Mouse (Mus musculus) midbrain, embryonic 15.5 days (tissue): ENCODE data around the gene Tspo2. TPM values are rescaled to one million over a fixed set of nuclear protein-coding genes. Genes with fewer than 3 reads are reported as not detected.
A peak's percentile ranks its signal among the peaks of the same experiment; 100 is the strongest.
"Not testable (repeated sequence)": the region's sequence is repeated elsewhere in the genome, so short reads cannot be mapped to it uniquely, and the experiment has no call there.

Experiments
- ATAC-seq: fragments of 200-750 bp; cut with Nextera tagmentation; replicated peaks from 2 replicates; pipeline ENCODE4 v1.8.0; 2017; ENCODE audit warnings: moderate TSS enrichment
- H3K27ac ChIP-seq: fragments of 300-500 bp; sonication (generic); 2 replicates; pipeline ENCODE4 v1.5.1; 2015; ENCODE audit warnings: mild to moderate bottlenecking, inconsistent platforms
- H3K27me3 ChIP-seq: fragments of 300-500 bp; sonication (generic); replicated peaks from 2 replicates; pipeline ENCODE4 v1.6.1; 2015; ENCODE audit warnings: inconsistent platforms
- H3K36me3 ChIP-seq: fragments of 300-500 bp; sonication (generic); replicated peaks from 2 replicates; pipeline ENCODE4 v1.6.1; 2015; ENCODE audit warnings: inconsistent platforms
- H3K4me1 ChIP-seq: fragments of 300-500 bp; sonication (generic); 2 replicates; pipeline ENCODE4 v1.6.1; 2015; ENCODE audit warnings: inconsistent platforms
- H3K4me2 ChIP-seq: fragments of 300-500 bp; sonication (generic); 2 replicates; pipeline ENCODE4 v1.6.1; 2015; ENCODE audit warnings: inconsistent platforms, mild to moderate bottlenecking, moderate library complexity
- H3K4me3 ChIP-seq: fragments of 300-500 bp; sonication (generic); 2 replicates; pipeline ENCODE4 v1.5.1; 2015; ENCODE audit warnings: mild to moderate bottlenecking, inconsistent platforms
- H3K9ac ChIP-seq: fragments of 300-500 bp; sonication (generic); 2 replicates; pipeline ENCODE4 v1.6.1; 2015; ENCODE audit warnings: mild to moderate bottlenecking, inconsistent platforms
- H3K9me3 ChIP-seq: fragments of 300-500 bp; sonication (generic); 2 replicates; pipeline ENCODE4 v1.6.1; 2016; ENCODE audit warnings: inconsistent platforms
- WGBS: fragments of 180-500 bp; shearing (Covaris S2); methylation state at CpG from one replicate; pipeline ENCODE4 v1.1.7; 2015; ENCODE audit warnings: mixed read lengths; 5-methylcytosine and 5-hydroxymethylcytosine counted together
- polyA plus RNA-seq: library from polyadenylated mRNA; unstranded; fragments of >200 nt; fragmentation: Nextera tagmentation; extraction: Ambion mirVana; gene quantifications from 2 replicates; pipeline ENCODE4 v1.2.1, GENCODE M21; 2015

The Tspo2 gene
- polyA plus RNA-seq, result 1.7 and 2.6 TPM in 2 replicates

- peak; percentile 33; the same call in 1 of the 2 replicates for ATAC-seq
- no peak within 1 kb of the TSS for H3K4me2 ChIP-seq
These were observed at the start of gene Tspo2 for GRCm38 (mm10) chr17:48451353-48451675. Gene Tspo2, minus strand, starts transcription at chr17:48451522.

GRCm38 (mm10) chr17:48500846-48501445, 49.6 kb upstream of the Tspo2 start:
- WGBS, result 85% methylated on average over 7 of the region's 7 CpGs
- no peak overlapping the region for H3K9ac ChIP-seq
- no peaks in the 10 kb centered on the region for H3K27me3 ChIP-seq
- H3K27ac ChIP-seq, result no peak overlapping the region
- H3K4me2 ChIP-seq, result no peak overlapping the region
- no peaks in the 10 kb centered on the region for H3K9me3 ChIP-seq
- no peak for ATAC-seq
- no peaks in the 10 kb centered on the region for H3K36me3 ChIP-seq
- H3K4me3 ChIP-seq, result no peak overlapping the region
- H3K4me1 ChIP-seq, result peaks cover 17% of the 10 kb centered on the region

More at GRCm38 (mm10) chr17:48451353-48451675, at the start of gene Tspo2:
- Histone ChIP-seq H3K4me1 (peaks cover 4% of the 10 kb centered on the region; the same call in 1 of the 2 replicates), H3K27ac (no peak within 1 kb of the TSS), H3K9me3 (no peaks in the 10 kb centered on the region), H3K27me3 (no peaks in the 10 kb centered on the region), H3K9ac (no peak within 1 kb of the TSS), H3K4me3 (no peak within 1 kb of the TSS), H3K36me3 (no peaks in the 10 kb centered on the region)
- 73% methylated on average over 7 of the region's 7 CpGs for WGBS

GRCm38 (mm10) chr17:48497986-48498385, 46.7 kb upstream of the Tspo2 start:
- H3K4me2 ChIP-seq, result no peak overlapping the region
- no peak for ATAC-seq
- H3K9ac ChIP-seq, result no peak overlapping the region
- no peaks in the 10 kb centered on the region for H3K36me3 ChIP-seq
- H3K9me3 ChIP-seq, result no peaks in the 10 kb centered on the region
- H3K27ac ChIP-seq, result no peak overlapping the region
- H3K4me3 ChIP-seq, result no peak overlapping the region
- H3K4me1 ChIP-seq, result no peaks in the 10 kb centered on the region
- no peaks in the 10 kb centered on the region for H3K27me3 ChIP-seq
- 91% methylated on average over 3 of the region's 3 CpGs for WGBS

- ATAC-seq, result no peak
- H3K27ac ChIP-seq, result no peak overlapping the region
- no peaks in the 10 kb centered on the region for H3K36me3 ChIP-seq
- H3K9ac ChIP-seq, result no peak overlapping the region
- H3K4me3 ChIP-seq, result no peak overlapping the region
- 72% methylated on average over 8 of the region's 8 CpGs for WGBS
- no peaks in the 10 kb centered on the region for H3K27me3 ChIP-seq
- no peaks in the 10 kb centered on the region for H3K9me3 ChIP-seq
- H3K4me1 ChIP-seq, result no peaks in the 10 kb centered on the region
- H3K4me2 ChIP-seq, result no peak overlapping the region
These were observed 42.7 kb upstream of the Tspo2 start for GRCm38 (mm10) chr17:48493986-48494385.

- Histone ChIP-seq H3K4me3 (no peak overlapping the region), H3K4me1 (no peaks in the 10 kb centered on the region), H3K9ac (no peak overlapping the region), H3K9me3 (no peaks in the 10 kb centered on the region), H3K27me3 (no peaks in the 10 kb centered on the region), H3K36me3 (no peaks in the 10 kb centered on the region), H3K4me2 (no peak overlapping the region), H3K27ac (no peak overlapping the region)
- 49% methylated on average over 7 of the region's 7 CpGs for WGBS
- ATAC-seq, result no peak
These were observed 42.3 kb upstream of the Tspo2 start for GRCm38 (mm10) chr17:48493582-48493981.

GRCm38 (mm10) chr17:48492621-48493020, 41.3 kb upstream of the Tspo2 start:
- H3K27ac ChIP-seq, result no peak overlapping the region
- H3K36me3 ChIP-seq, result no peaks in the 10 kb centered on the region
- no peak for ATAC-seq
- H3K4me3 ChIP-seq, result no peak overlapping the region
- 87% methylated on average over 8 of the region's 8 CpGs for WGBS
- no peak overlapping the region for H3K4me2 ChIP-seq
- no peaks in the 10 kb centered on the region for H3K27me3 ChIP-seq
- H3K9me3 ChIP-seq, result no peaks in the 10 kb centered on the region
- H3K9ac ChIP-seq, result no peak overlapping the region
- no peaks in the 10 kb centered on the region for H3K4me1 ChIP-seq

GRCm38 (mm10) chr17:48489466-48489865, 38.1 kb upstream of the Tspo2 start:
- 87% methylated on average over 3 of the region's 3 CpGs for WGBS

GRCm38 (mm10) chr17:48484191-48484590, 32.9 kb upstream of the Tspo2 start:
- ATAC-seq, result no peak
- no peaks in the 10 kb centered on the region for H3K9me3 ChIP-seq
- 92% methylated on average over 5 of the region's 5 CpGs for WGBS
- H3K9ac ChIP-seq, result no peak overlapping the region
- H3K4me3 ChIP-seq, result no peak overlapping the region
- no peak overlapping the region for H3K27ac ChIP-seq
- H3K36me3 ChIP-seq, result no peaks in the 10 kb centered on the region
- no peaks in the 10 kb centered on the region for H3K27me3 ChIP-seq
- no peaks in the 10 kb centered on the region for H3K4me1 ChIP-seq
- no peak overlapping the region for H3K4me2 ChIP-seq

More at GRCm38 (mm10) chr17:48489466-48489865, 38.1 kb upstream of the Tspo2 start:
- H3K27ac ChIP-seq, result no peak overlapping the region
- H3K36me3 ChIP-seq, result no peaks in the 10 kb centered on the region
- H3K4me2 ChIP-seq, result no peak overlapping the region
- no peaks in the 10 kb centered on the region for H3K4me1 ChIP-seq
- H3K27me3 ChIP-seq, result no peaks in the 10 kb centered on the region
- no peak overlapping the region for H3K9ac ChIP-seq
- no peak overlapping the region for H3K4me3 ChIP-seq
- no peaks in the 10 kb centered on the region for H3K9me3 ChIP-seq
- no peak for ATAC-seq

GRCm38 (mm10) chr17:48483764-48484163, 32.4 kb upstream of the Tspo2 start:
- Histone ChIP-seq H3K27ac (no peak overlapping the region), H3K9me3 (no peaks in the 10 kb centered on the region), H3K4me3 (no peak overlapping the region), H3K36me3 (no peaks in the 10 kb centered on the region), H3K4me2 (no peak overlapping the region), H3K27me3 (no peaks in the 10 kb centered on the region), H3K9ac (no peak overlapping the region), H3K4me1 (no peaks in the 10 kb centered on the region)
- 92% methylated on average over 5 of the region's 5 CpGs for WGBS
- ATAC-seq, result no peak

GRCm38 (mm10) chr17:48479952-48480351, 28.6 kb upstream of the Tspo2 start:
- Histone ChIP-seq H3K9me3 (no peaks in the 10 kb centered on the region), H3K36me3 (no peaks in the 10 kb centered on the region), H3K27ac (no peak overlapping the region), H3K4me1 (no peaks in the 10 kb centered on the region), H3K4me3 (no peak overlapping the region), H3K27me3 (no peaks in the 10 kb centered on the region), H3K9ac (no peak overlapping the region), H3K4me2 (no peak overlapping the region)
- WGBS, result 85% methylated on average over 10 of the region's 10 CpGs
- ATAC-seq, result no peak

- Histone ChIP-seq H3K4me1 (no peaks in the 10 kb centered on the region), H3K4me2 (no peak overlapping the region), H3K36me3 (no peaks in the 10 kb centered on the region), H3K27me3 (no peaks in the 10 kb centered on the region), H3K9ac (no peak overlapping the region), H3K4me3 (no peak overlapping the region), H3K27ac (no peak overlapping the region), H3K9me3 (no peaks in the 10 kb centered on the region)
- ATAC-seq, result no peak
- 86% methylated on average over 8 of the region's 8 CpGs for WGBS
These were observed 24.1 kb upstream of the Tspo2 start for GRCm38 (mm10) chr17:48475444-48475843.

- ATAC-seq, H3K4me2 ChIP-seq, H3K4me1 ChIP-seq, H3K36me3 ChIP-seq, H3K9me3 ChIP-seq, H3K27me3 ChIP-seq, H3K27ac ChIP-seq, H3K4me3 ChIP-seq, H3K9ac ChIP-seq: not testable (repeated sequence)
- 86% methylated on average over 6 of the region's 6 CpGs for WGBS
These were observed 23.0 kb upstream of the Tspo2 start for GRCm38 (mm10) chr17:48474282-48474681.

GRCm38 (mm10) chr17:48467395-48468231, 16.3 kb upstream of the Tspo2 start:
- Histone ChIP-seq H3K4me3 (peak overlapping the region; percentile 15), H3K36me3 (no peaks in the 10 kb centered on the region), H3K27me3 (no peaks in the 10 kb centered on the region), H3K9ac (no peak overlapping the region), H3K9me3 (no peaks in the 10 kb centered on the region), H3K4me1 (peaks cover 10% of the 10 kb centered on the region), H3K27ac (no peak overlapping the region), H3K4me2 (peak overlapping the region; percentile 35)
- 10% methylated on average over 22 of the region's 22 CpGs for WGBS
- ATAC-seq, result peak; percentile 89
